Mouse (Mus musculus) limb, embryonic 10.5 days (tissue): ENCODE measurements around the gene Hic1. TPM values are rescaled to one million over a fixed set of nuclear protein-coding genes. Genes with fewer than 3 reads are reported as not detected.

Experiments used
- DNase-seq: peaks from one replicate; pipeline ENCODE4 v3.0.0-alpha.2; 2017; ENCODE audit warnings: low spot score
- H3K27ac ChIP-seq: fragments of 300-500 bp; sonication (generic); 2 replicates; pipeline ENCODE4 v1.5.1; 2016; ENCODE audit warnings: mild to moderate bottlenecking
- H3K27me3 ChIP-seq: fragments of 300-500 bp; sonication (generic); 2 replicates; pipeline ENCODE4 v1.6.1; 2016; ENCODE audit warnings: low read depth, mild to moderate bottlenecking; ENCODE audit not compliant: poor library complexity, severe bottlenecking
- H3K36me3 ChIP-seq: fragments of 300-500 bp; sonication (generic); 2 replicates; pipeline ENCODE4 v1.6.1; 2016; ENCODE audit warnings: mild to moderate bottlenecking, moderate library complexity
- H3K4me1 ChIP-seq: fragments of 300-500 bp; sonication (generic); 2 replicates; pipeline ENCODE4 v1.6.1; 2016
- H3K4me3 ChIP-seq: fragments of 300-500 bp; sonication (generic); 2 replicates; pipeline ENCODE4 v1.5.1; 2016; ENCODE audit warnings: mild to moderate bottlenecking, moderate library complexity
- H3K9me3 ChIP-seq: fragments of 300-500 bp; sonication (generic); replicated peaks from 2 replicates; pipeline ENCODE4 v1.6.1; 2016; ENCODE audit warnings: mild to moderate bottlenecking
- WGBS: fragments of 180-500 bp; shearing (Covaris S2); methylation state at CpG from one replicate; pipeline ENCODE4 v1.1.7; 2016; 5-methylcytosine and 5-hydroxymethylcytosine counted together
- polyA plus RNA-seq: library from polyadenylated mRNA; unstranded; fragments of >200 nt; fragmentation: Nextera tagmentation; extraction: Ambion mirVana; gene quantifications from 2 replicates; pipeline ENCODE4 v1.2.1, GENCODE M21; 2016

Gene Hic1
- 0.99 and 3.5 TPM in 2 replicates for polyA plus RNA-seq

GRCm38 (mm10) chr11:75169405-75170080 is at the start of gene Hic1:
Gene Hic1, minus strand, starts transcription at chr11:75169519.
- Histone ChIP-seq H3K36me3 (0 out of 2 replicates have a peak, but pooled peaks cover 6% of the 10 kb centered on the region), H3K27me3 (peaks cover 97% of the 10 kb centered on the region), H3K4me1 (peaks cover 92% of the 10 kb centered on the region), H3K4me3 (peak within 1 kb of the TSS; percentile 63), H3K27ac (peak within 1 kb of the TSS; percentile 80), H3K9me3 (no peaks in the 10 kb centered on the region)
- 6% methylated on average over 23 of the region's 23 CpGs for WGBS
- DNase-seq, result no peak

- no peak for DNase-seq
- peaks cover 42% of the 10 kb centered on the region for H3K27me3 ChIP-seq
- peak overlapping the region; percentile 73 for H3K27ac ChIP-seq
- peaks cover 55% of the 10 kb centered on the region for H3K4me1 ChIP-seq
- H3K9me3 ChIP-seq, result no peaks in the 10 kb centered on the region
- WGBS, result 15% methylated on average over 13 of the region's 13 CpGs
- H3K4me3 ChIP-seq, result peak overlapping the region; percentile 52
- H3K36me3 ChIP-seq, result no peaks in the 10 kb centered on the region
Measured at GRCm38 (mm10) chr11:75214081-75214950, 45.0 kb upstream of the Hic1 start.

GRCm38 (mm10) chr11:75213372-75214080 is 44.2 kb upstream of the Hic1 start:
- Histone ChIP-seq H3K27ac (peak overlapping the region; percentile 73), H3K4me3 (peak overlapping the region; percentile 52), H3K4me1 (peaks cover 63% of the 10 kb centered on the region), H3K36me3 (no peaks in the 10 kb centered on the region), H3K9me3 (no peaks in the 10 kb centered on the region), H3K27me3 (peaks cover 42% of the 10 kb centered on the region)
- WGBS, result 2% methylated on average over 35 of the region's 35 CpGs
- peak; percentile 60 for DNase-seq

GRCm38 (mm10) chr11:75212876-75213275 is 43.6 kb upstream of the Hic1 start:
- Histone ChIP-seq H3K36me3 (no peaks in the 10 kb centered on the region), H3K9me3 (no peaks in the 10 kb centered on the region), H3K27me3 (peaks cover 42% of the 10 kb centered on the region), H3K27ac (no peak overlapping the region), H3K4me1 (peaks cover 68% of the 10 kb centered on the region), H3K4me3 (no peak overlapping the region)
- WGBS, result 69% methylated on average over 3 of the region's 3 CpGs
- DNase-seq, result no peak

- Histone ChIP-seq H3K4me1 (peaks cover 68% of the 10 kb centered on the region), H3K4me3 (no peak overlapping the region), H3K36me3 (no peaks in the 10 kb centered on the region), H3K27me3 (peaks cover 42% of the 10 kb centered on the region), H3K9me3 (no peaks in the 10 kb centered on the region), H3K27ac (peak overlapping the region; percentile 72)
- 59% methylated on average over 8 of the region's 8 CpGs for WGBS
- no peak for DNase-seq
Measured at GRCm38 (mm10) chr11:75212031-75212667, 42.8 kb upstream of the Hic1 start.

GRCm38 (mm10) chr11:75210755-75211154 is 41.4 kb upstream of the Hic1 start:
- Histone ChIP-seq H3K36me3 (no peaks in the 10 kb centered on the region), H3K27ac (peak overlapping the region; percentile 56; the same call in 1 of the 2 replicates), H3K4me1 (peaks cover 77% of the 10 kb centered on the region), H3K27me3 (peaks cover 35% of the 10 kb centered on the region), H3K4me3 (no peak overlapping the region), H3K9me3 (no peaks in the 10 kb centered on the region)
- WGBS, result 52% methylated on average over 6 of the region's 6 CpGs
- no peak for DNase-seq

- Histone ChIP-seq H3K36me3 (no peaks in the 10 kb centered on the region), H3K27ac (peak overlapping the region; percentile 43; the same call in 1 of the 2 replicates), H3K9me3 (no peaks in the 10 kb centered on the region), H3K4me3 (no peak overlapping the region), H3K27me3 (peaks cover 29% of the 10 kb centered on the region), H3K4me1 (peaks cover 78% of the 10 kb centered on the region)
- no peak for DNase-seq
- WGBS, result 60% methylated on average over 4 of the region's 4 CpGs
Measured at GRCm38 (mm10) chr11:75210093-75210492, 40.8 kb upstream of the Hic1 start.

GRCm38 (mm10) chr11:75209363-75209762 is 40.0 kb upstream of the Hic1 start:
- no peaks in the 10 kb centered on the region for H3K9me3 ChIP-seq
- 66% methylated on average over 4 of the region's 4 CpGs for WGBS
- no peak for DNase-seq
- H3K27me3 ChIP-seq, result peaks cover 22% of the 10 kb centered on the region
- no peak overlapping the region for H3K27ac ChIP-seq
- no peak overlapping the region for H3K4me3 ChIP-seq
- peaks cover 80% of the 10 kb centered on the region for H3K4me1 ChIP-seq
- no peaks in the 10 kb centered on the region for H3K36me3 ChIP-seq

- Histone ChIP-seq H3K4me1 (peaks cover 66% of the 10 kb centered on the region), H3K9me3 (no peaks in the 10 kb centered on the region), H3K27me3 (peaks cover 6% of the 10 kb centered on the region), H3K27ac (no peak overlapping the region), H3K4me3 (no peak overlapping the region), H3K36me3 (no peaks in the 10 kb centered on the region)
- 75% methylated on average over 4 of the region's 4 CpGs for WGBS
- no peak for DNase-seq
Measured at GRCm38 (mm10) chr11:75206347-75206746, 37.0 kb upstream of the Hic1 start.

GRCm38 (mm10) chr11:75204472-75204871 is 35.2 kb upstream of the Hic1 start:
- Histone ChIP-seq H3K27me3 (peaks cover 22% of the 10 kb centered on the region), H3K9me3 (no peaks in the 10 kb centered on the region), H3K4me1 (peaks cover 55% of the 10 kb centered on the region), H3K27ac (peak overlapping the region; percentile 1), H3K4me3 (no peak overlapping the region), H3K36me3 (no peaks in the 10 kb centered on the region)
- no peak for DNase-seq
- WGBS, result 51% methylated on average over 9 of the region's 9 CpGs

GRCm38 (mm10) chr11:75203926-75204325 is 34.6 kb upstream of the Hic1 start:
- 84% methylated on average over 4 of the region's 4 CpGs for WGBS
- no peaks in the 10 kb centered on the region for H3K9me3 ChIP-seq
- H3K27ac ChIP-seq, result no peak overlapping the region
- H3K27me3 ChIP-seq, result peaks cover 28% of the 10 kb centered on the region
- no peak overlapping the region for H3K4me3 ChIP-seq
- DNase-seq, result no peak
- peaks cover 49% of the 10 kb centered on the region for H3K4me1 ChIP-seq
- H3K36me3 ChIP-seq, result no peaks in the 10 kb centered on the region

GRCm38 (mm10) chr11:75201721-75202120 is 32.4 kb upstream of the Hic1 start:
- Histone ChIP-seq H3K9me3 (no peaks in the 10 kb centered on the region), H3K4me1 (peaks cover 40% of the 10 kb centered on the region), H3K27ac (no peak overlapping the region), H3K4me3 (no peak overlapping the region), H3K27me3 (peaks cover 50% of the 10 kb centered on the region), H3K36me3 (no peaks in the 10 kb centered on the region)
- 63% methylated on average over 8 of the region's 8 CpGs for WGBS
- no peak for DNase-seq
